Mouse (Mus musculus) small intestine, adult 2 months (tissue): ENCODE measurements around the gene Ugt1a9. TPM values are rescaled to one million over a fixed set of nuclear protein-coding genes. Genes with fewer than 3 reads are reported as not detected.
"Not testable (repeated sequence)": the region's sequence is repeated elsewhere in the genome, so short reads cannot be mapped to it uniquely, and the experiment has no call there.

Experiments used
- H3K27ac ChIP-seq: fragments of 200-500 bp; 2 replicates; pipeline ENCODE4 v1.5.1; 2012; ENCODE audit warnings: low read depth, low read length, control low read depth, inconsistent platforms; ENCODE audit not compliant: insufficient read depth
- H3K27me3 ChIP-seq: fragments of 200-500 bp; 2 replicates; pipeline ENCODE4 v1.6.1; 2012; ENCODE audit warnings: mild to moderate bottlenecking, moderate library complexity, low read length, inconsistent platforms; ENCODE audit not compliant: control insufficient read depth, insufficient read depth
- H3K36me3 ChIP-seq: fragments of 200-500 bp; 2 replicates; pipeline ENCODE4 v1.6.1; 2012; ENCODE audit warnings: mild to moderate bottlenecking, low read length, control low read depth, inconsistent platforms; ENCODE audit not compliant: control insufficient read depth, insufficient read depth
- H3K4me1 ChIP-seq: fragments of 200-500 bp; 2 replicates; pipeline ENCODE4 v1.6.1; 2012; ENCODE audit warnings: low read length, inconsistent platforms, mixed read lengths; ENCODE audit not compliant: control insufficient read depth, insufficient read depth, insufficient read length
- H3K4me3 ChIP-seq: fragments of 200-500 bp; 2 replicates; pipeline ENCODE4 v1.5.1; 2012; ENCODE audit warnings: low read depth, mild to moderate bottlenecking, control low read depth, inconsistent platforms, low read length, moderate library complexity
- CTCF ChIP-seq: fragments of 200-500 bp; IDR thresholded peaks from 2 replicates; pipeline ENCODE4 v1.5.1; 2012; ENCODE audit warnings: low read depth, mild to moderate bottlenecking, control low read depth, inconsistent platforms, low read length, moderate library complexity, mixed read lengths; ENCODE audit not compliant: insufficient replicate concordance, insufficient read length; ENCODE audit errors: extremely low read depth
- POLR2A ChIP-seq: fragments of 200-500 bp; IDR thresholded peaks from 2 replicates; pipeline ENCODE4 v1.6.1; 2012; ENCODE audit warnings: low read depth, mild to moderate bottlenecking, control low read depth, inconsistent platforms, low read length, moderate library complexity
- WGBS: fragments of 180-500 bp; shearing (Covaris S2); methylation state at CpG from one replicate; pipeline ENCODE4 v1.1.7; 2018; 5-methylcytosine and 5-hydroxymethylcytosine counted together
- polyA plus RNA-seq: library from polyadenylated mRNA; depleted of rRNA; stranded (reverse); fragments of >200 nt; gene quantifications from 2 replicates; pipeline ENCODE4 v1.2.3, GENCODE M21; 2012

Ugt1a9 gene
- polyA plus RNA-seq, 1 experiment, result 0.37 TPM

- Histone ChIP-seq H3K36me3 (peaks cover 8% of the 10 kb centered on the region), H3K27me3 (no peaks in the 10 kb centered on the region), H3K4me3 (no peak overlapping the region), H3K4me1 (peaks cover 7% of the 10 kb centered on the region; the same call in 1 of the 2 replicates), H3K27ac (no peak overlapping the region)
- no peak for TF ChIP-seq POLR2A
- no peak for TF ChIP-seq CTCF
- 50% methylated on average over 4 of the region's 4 CpGs for WGBS
Measured at GRCm38 (mm10) chr1:88218591-88218990, 148.0 kb downstream of the Ugt1a9 start.

GRCm38 (mm10) chr1:88219054-88219453, 148.5 kb downstream of the Ugt1a9 start:
- 18% methylated on average over 1 of the region's 1 CpGs for WGBS
- H3K36me3 ChIP-seq, result peaks cover 8% of the 10 kb centered on the region
- H3K4me1 ChIP-seq, result peaks cover 2% of the 10 kb centered on the region; the same call in 1 of the 2 replicates
- TF ChIP-seq POLR2A (no peak), CTCF (no peak)
- no peaks in the 10 kb centered on the region for H3K27me3 ChIP-seq
- H3K27ac ChIP-seq, result no peak overlapping the region
- H3K4me3 ChIP-seq, result no peak overlapping the region

- H3K4me1 ChIP-seq, result no peaks in the 10 kb centered on the region
- no peak overlapping the region for H3K4me3 ChIP-seq
- no peaks in the 10 kb centered on the region for H3K27me3 ChIP-seq
- no peak for TF ChIP-seq CTCF
- TF ChIP-seq POLR2A, result no peak
- H3K27ac ChIP-seq, result no peak overlapping the region
- H3K36me3 ChIP-seq, result peaks cover 8% of the 10 kb centered on the region
Measured at GRCm38 (mm10) chr1:88220336-88220735, 149.7 kb downstream of the Ugt1a9 start.

GRCm38 (mm10) chr1:88222216-88222615, 151.6 kb downstream of the Ugt1a9 start:
- peaks cover 3% of the 10 kb centered on the region; the same call in 1 of the 2 replicates for H3K4me1 ChIP-seq
- TF ChIP-seq CTCF (no peak), POLR2A (no peak)
- WGBS, result 67% methylated on average over 2 of the region's 2 CpGs
- no peaks in the 10 kb centered on the region for H3K36me3 ChIP-seq
- H3K27ac ChIP-seq, result no peak overlapping the region
- H3K27me3 ChIP-seq, result no peaks in the 10 kb centered on the region
- H3K4me3 ChIP-seq, result no peak overlapping the region

- H3K27ac ChIP-seq, H3K4me1 ChIP-seq, H3K27me3 ChIP-seq, H3K36me3 ChIP-seq, H3K4me3 ChIP-seq: not testable (repeated sequence)
Measured at GRCm38 (mm10) chr1:88223011-88223515, 152.5 kb downstream of the Ugt1a9 start.

GRCm38 (mm10) chr1:88223591-88223990, 153.0 kb downstream of the Ugt1a9 start:
- peaks cover 3% of the 10 kb centered on the region; the same call in 1 of the 2 replicates for H3K4me1 ChIP-seq
- no peaks in the 10 kb centered on the region for H3K36me3 ChIP-seq
- TF ChIP-seq POLR2A, result no peak
- no peak for TF ChIP-seq CTCF
- no peaks in the 10 kb centered on the region for H3K27me3 ChIP-seq
- WGBS, result 66% methylated on average over 1 of the region's 1 CpGs
- H3K27ac ChIP-seq, result no peak overlapping the region
- no peak overlapping the region for H3K4me3 ChIP-seq

- Histone ChIP-seq H3K27ac (no peak overlapping the region), H3K4me1 (peaks cover 3% of the 10 kb centered on the region; the same call in 1 of the 2 replicates), H3K27me3 (no peaks in the 10 kb centered on the region), H3K4me3 (no peak overlapping the region), H3K36me3 (no peaks in the 10 kb centered on the region)
- no peak for TF ChIP-seq POLR2A
- no peak for TF ChIP-seq CTCF
- 33% methylated on average over 2 of the region's 2 CpGs for WGBS
Measured at GRCm38 (mm10) chr1:88224029-88224776, 153.6 kb downstream of the Ugt1a9 start.

GRCm38 (mm10) chr1:88225301-88225700, 154.7 kb downstream of the Ugt1a9 start:
- H3K4me1 ChIP-seq, H3K36me3 ChIP-seq, H3K27me3 ChIP-seq, H3K4me3 ChIP-seq, H3K27ac ChIP-seq: not testable (repeated sequence)
- WGBS, result 37% methylated on average over 2 of the region's 2 CpGs
